Mouse (Mus musculus): ENCODE measurements at regions not wholly inside any gene's neighbourhood (a gene's known extent, or its start where the extent isn't known, plus 50 kb on each side); places are given as distances from the start of the nearest gene placed in this dataset.
"Not testable (repeated sequence)": the region's sequence is repeated elsewhere in the genome, so short reads cannot be mapped to it uniquely, and the experiment has no call there.

- H3K9ac ChIP-seq (replicated peaks): no peak overlapping the region
- no peaks in the 10 kb centered on the region for H3K27me3 ChIP-seq (ENCODE audit: insufficient read depth, low read length)
- TF ChIP-seq CTCF (IDR thresholded peaks at IDR 0.05; ENCODE audit: low read depth) (no peak), EP300 (IDR thresholded peaks at IDR 0.05; ENCODE audit: low read depth) (no peak)
- H3K36me3 ChIP-seq (replicated peaks; ENCODE audit: insufficient read depth, low read length): no peaks in the 10 kb centered on the region
- H3K9me3 ChIP-seq (ENCODE audit: low read length): no peaks in the 10 kb centered on the region
- ATAC-seq (no peak), DNase-seq (no peak)
- H3K4me2 ChIP-seq (ENCODE audit: low read depth, low read length): no peak overlapping the region
- no peaks in the 10 kb centered on the region for H3K4me1 ChIP-seq (ENCODE audit: insufficient read depth)
- H3K4me3 ChIP-seq (ENCODE audit: low read depth, low read length): no peak overlapping the region
- H3K27ac ChIP-seq (ENCODE audit: low read depth): no peak overlapping the region
Observed at GRCm38 (mm10) chr8:78117191-78117590, 95.9 kb upstream of the Ttc29 start.

- DNase-seq (no peak), ATAC-seq (no peak)
- no peak for TF ChIP-seq CTCF (IDR thresholded peaks at IDR 0.05; ENCODE audit: low read depth)
- no peak for TF ChIP-seq EP300 (IDR thresholded peaks at IDR 0.05; ENCODE audit: low read depth)
- Histone ChIP-seq H3K27ac (ENCODE audit: low read depth) (no peak overlapping the region), H3K9ac (replicated peaks) (no peak overlapping the region), H3K36me3 (replicated peaks; ENCODE audit: insufficient read depth, low read length) (no peaks in the 10 kb centered on the region), H3K27me3 (ENCODE audit: insufficient read depth, low read length) (no peaks in the 10 kb centered on the region), H3K4me3 (ENCODE audit: low read depth, low read length) (no peak overlapping the region), H3K4me2 (ENCODE audit: low read depth, low read length) (no peak overlapping the region), H3K4me1 (ENCODE audit: insufficient read depth) (no peaks in the 10 kb centered on the region), H3K9me3 (ENCODE audit: low read length) (no peaks in the 10 kb centered on the region)
- 79% methylated on average over 9 of the region's 9 CpGs for WGBS (ENCODE audit: insufficient replicate concordance)
Observed at GRCm38 (mm10) chr8:78118493-78118892, 94.6 kb upstream of the Ttc29 start.

- Histone ChIP-seq H3K4me2 (ENCODE audit: low read depth, low read length) (no peak overlapping the region), H3K9me3 (ENCODE audit: low read length) (no peaks in the 10 kb centered on the region), H3K9ac (replicated peaks) (no peak overlapping the region), H3K36me3 (replicated peaks; ENCODE audit: insufficient read depth, low read length) (no peaks in the 10 kb centered on the region), H3K27ac (ENCODE audit: low read depth) (no peak overlapping the region), H3K27me3 (ENCODE audit: insufficient read depth, low read length) (no peaks in the 10 kb centered on the region), H3K4me1 (ENCODE audit: insufficient read depth) (no peaks in the 10 kb centered on the region), H3K4me3 (ENCODE audit: low read depth, low read length) (no peak overlapping the region)
- TF ChIP-seq CTCF (IDR thresholded peaks at IDR 0.05; ENCODE audit: low read depth): no peak
- TF ChIP-seq EP300 (IDR thresholded peaks at IDR 0.05; ENCODE audit: low read depth): no peak
- 72% methylated on average over 11 of the region's 11 CpGs for WGBS (ENCODE audit: insufficient replicate concordance)
- no peak for ATAC-seq
- DNase-seq: no peak
Observed at GRCm38 (mm10) chr8:78119682-78120081, 93.4 kb upstream of the Ttc29 start.

GRCm38 (mm10) chr8:78124248-78124647 is 88.8 kb upstream of the Ttc29 start:
- Histone ChIP-seq H3K9me3 (ENCODE audit: low read length) (no peaks in the 10 kb centered on the region), H3K27me3 (ENCODE audit: insufficient read depth, low read length) (no peaks in the 10 kb centered on the region), H3K4me3 (ENCODE audit: low read depth, low read length) (no peak overlapping the region), H3K9ac (replicated peaks) (no peak overlapping the region), H3K4me1 (ENCODE audit: insufficient read depth) (no peaks in the 10 kb centered on the region), H3K27ac (ENCODE audit: low read depth) (no peak overlapping the region), H3K4me2 (ENCODE audit: low read depth, low read length) (no peak overlapping the region), H3K36me3 (replicated peaks; ENCODE audit: insufficient read depth, low read length) (no peaks in the 10 kb centered on the region)
- WGBS (ENCODE audit: insufficient replicate concordance): 51% methylated on average over 5 of the region's 5 CpGs
- TF ChIP-seq EP300 (IDR thresholded peaks at IDR 0.05; ENCODE audit: low read depth) (no peak), CTCF (IDR thresholded peaks at IDR 0.05; ENCODE audit: low read depth) (peak; percentile 66)
- ATAC-seq: no peak
- peak; percentile 45 for DNase-seq

- peak; percentile 34 for DNase-seq
- H3K4me3 ChIP-seq (ENCODE audit: low read depth, low read length): no peak overlapping the region
- H3K9me3 ChIP-seq (ENCODE audit: low read length): no peaks in the 10 kb centered on the region
- H3K4me2 ChIP-seq (ENCODE audit: low read depth, low read length): no peak overlapping the region
- no peak for TF ChIP-seq EP300 (IDR thresholded peaks at IDR 0.05; ENCODE audit: low read depth)
- TF ChIP-seq CTCF (IDR thresholded peaks at IDR 0.05; ENCODE audit: low read depth): peak; percentile 57
- H3K27me3 ChIP-seq (ENCODE audit: insufficient read depth, low read length): no peaks in the 10 kb centered on the region
- WGBS (ENCODE audit: insufficient replicate concordance): 6% methylated on average over 2 of the region's 2 CpGs
- H3K36me3 ChIP-seq (replicated peaks; ENCODE audit: insufficient read depth, low read length): no peaks in the 10 kb centered on the region
- no peak overlapping the region for H3K9ac ChIP-seq (replicated peaks)
- ATAC-seq: no peak
- no peak overlapping the region for H3K27ac ChIP-seq (ENCODE audit: low read depth)
- no peaks in the 10 kb centered on the region for H3K4me1 ChIP-seq (ENCODE audit: insufficient read depth)
Observed at GRCm38 (mm10) chr8:78127852-78128251, 85.2 kb upstream of the Ttc29 start.

- WGBS (ENCODE audit: insufficient replicate concordance): 74% methylated on average over 5 of the region's 5 CpGs
- H3K9ac ChIP-seq (replicated peaks): no peak overlapping the region
- H3K27ac ChIP-seq (ENCODE audit: low read depth): no peak overlapping the region
- DNase-seq (no peak), ATAC-seq (no peak)
- TF ChIP-seq EP300 (IDR thresholded peaks at IDR 0.05; ENCODE audit: low read depth) (no peak), CTCF (IDR thresholded peaks at IDR 0.05; ENCODE audit: low read depth) (no peak)
- no peak overlapping the region for H3K4me2 ChIP-seq (ENCODE audit: low read depth, low read length)
- no peaks in the 10 kb centered on the region for H3K9me3 ChIP-seq (ENCODE audit: low read length)
- H3K36me3 ChIP-seq (replicated peaks; ENCODE audit: insufficient read depth, low read length): no peaks in the 10 kb centered on the region
- H3K4me1 ChIP-seq (ENCODE audit: insufficient read depth): no peaks in the 10 kb centered on the region
- H3K4me3 ChIP-seq (ENCODE audit: low read depth, low read length): no peak overlapping the region
- H3K27me3 ChIP-seq (ENCODE audit: insufficient read depth, low read length): no peaks in the 10 kb centered on the region
Observed at GRCm38 (mm10) chr8:78129061-78129460, 84.0 kb upstream of the Ttc29 start.

GRCm38 (mm10) chr8:78139514-78139913 is 73.6 kb upstream of the Ttc29 start:
- not testable (repeated sequence) for H3K4me3 ChIP-seq (ENCODE audit: low read depth, low read length); H3K9ac ChIP-seq (replicated peaks); DNase-seq; H3K27me3 ChIP-seq (ENCODE audit: insufficient read depth, low read length); H3K27ac ChIP-seq (ENCODE audit: low read depth); H3K36me3 ChIP-seq (replicated peaks; ENCODE audit: insufficient read depth, low read length); H3K9me3 ChIP-seq (ENCODE audit: low read length); ATAC-seq; H3K4me2 ChIP-seq (ENCODE audit: low read depth, low read length); H3K4me1 ChIP-seq (ENCODE audit: insufficient read depth)
- 54% methylated on average over 12 of the region's 15 CpGs for WGBS (ENCODE audit: insufficient replicate concordance)
